Mouse (Mus musculus) stomach, embryonic 15.5 days (tissue): ENCODE results near the gene Dnttip2. TPM values are rescaled to one million over a fixed set of nuclear protein-coding genes. Genes with fewer than 3 reads are reported as not detected.

Source experiments
- ATAC-seq: fragments of 200-750 bp; cut with Nextera tagmentation; 2 replicates; pipeline ENCODE4 v1.8.0; 2017; ENCODE audit warnings: low read depth, moderate number of reproducible peaks, moderate TSS enrichment; ENCODE audit not compliant: insufficient read depth, low FRiP score
- H3K27ac ChIP-seq: fragments of 300-500 bp; sonication (generic); 2 replicates; pipeline ENCODE4 v1.5.1; 2015; ENCODE audit warnings: mild to moderate bottlenecking, inconsistent platforms
- H3K27me3 ChIP-seq: fragments of 300-500 bp; sonication (generic); replicated peaks from 2 replicates; pipeline ENCODE4 v1.6.1; 2015; ENCODE audit warnings: inconsistent platforms
- H3K36me3 ChIP-seq: fragments of 300-500 bp; sonication (generic); 2 replicates; pipeline ENCODE4 v1.6.1; 2015; ENCODE audit warnings: inconsistent platforms
- H3K4me1 ChIP-seq: fragments of 300-500 bp; sonication (generic); 2 replicates; pipeline ENCODE4 v1.6.1; 2015; ENCODE audit warnings: inconsistent platforms
- H3K4me2 ChIP-seq: fragments of 300-500 bp; sonication (generic); 2 replicates; pipeline ENCODE4 v1.6.1; 2015; ENCODE audit warnings: mild to moderate bottlenecking, inconsistent platforms
- H3K4me3 ChIP-seq: fragments of 300-500 bp; sonication (generic); replicated peaks from 2 replicates; pipeline ENCODE4 v1.5.1; 2015; ENCODE audit warnings: inconsistent platforms
- H3K9ac ChIP-seq: fragments of 300-500 bp; sonication (generic); 2 replicates; pipeline ENCODE4 v1.6.1; 2015; ENCODE audit warnings: inconsistent platforms
- H3K9me3 ChIP-seq: fragments of 300-500 bp; sonication (generic); 2 replicates; pipeline ENCODE4 v1.6.1; 2016; ENCODE audit warnings: inconsistent platforms
- WGBS: fragments of 180-500 bp; shearing (Covaris S2); methylation state at CpG from one replicate; pipeline ENCODE4 v1.1.7; 2015; 5-methylcytosine and 5-hydroxymethylcytosine counted together
- polyA plus RNA-seq: library from polyadenylated mRNA; unstranded; fragments of >200 nt; fragmentation: Nextera tagmentation; extraction: Ambion mirVana; gene quantifications from 2 replicates; pipeline ENCODE4 v1.2.1, GENCODE M21; 2015

Gene Dnttip2
- polyA plus RNA-seq, 1 experiment from 2014 or later: 63.5 TPM

- 64% methylated on average over 10 of the region's 10 CpGs for WGBS
- H3K9me3 ChIP-seq: no peaks in the 10 kb centered on the region
- H3K27ac ChIP-seq: peak overlapping the region; percentile 44
- H3K36me3 ChIP-seq: no peaks in the 10 kb centered on the region
- ATAC-seq: peak; percentile 54; the same call in 1 of the 2 replicates
- H3K4me2 ChIP-seq: no peak overlapping the region
- 0 out of 2 replicates have a peak, but pooled peaks cover 6% of the 10 kb centered on the region for H3K4me1 ChIP-seq
- H3K27me3 ChIP-seq: no peaks in the 10 kb centered on the region
- no peak overlapping the region for H3K4me3 ChIP-seq
- no peak overlapping the region for H3K9ac ChIP-seq
These were observed 38.9 kb downstream of the Dnttip2 start for GRCm38 (mm10) chr3:122312936-122313629.

GRCm38 (mm10) chr3:122313936-122314335 lies 39.7 kb downstream of the Dnttip2 start:
- H3K9me3 ChIP-seq: no peaks in the 10 kb centered on the region
- peak overlapping the region; percentile 16; the same call in 1 of the 2 replicates for H3K27ac ChIP-seq
- 49% methylated on average over 7 of the region's 7 CpGs for WGBS
- H3K36me3 ChIP-seq: no peaks in the 10 kb centered on the region
- H3K4me2 ChIP-seq: no peak overlapping the region
- ATAC-seq: peak; percentile 31; the same call in 1 of the 2 replicates
- no peak overlapping the region for H3K4me3 ChIP-seq
- 0 out of 2 replicates have a peak, but pooled peaks cover 6% of the 10 kb centered on the region for H3K4me1 ChIP-seq
- no peaks in the 10 kb centered on the region for H3K27me3 ChIP-seq
- H3K9ac ChIP-seq: no peak overlapping the region

GRCm38 (mm10) chr3:122316621-122317020 lies 42.4 kb downstream of the Dnttip2 start:
- no peaks in the 10 kb centered on the region for H3K27me3 ChIP-seq
- ATAC-seq: peak; percentile 50; the same call in 1 of the 2 replicates
- H3K4me2 ChIP-seq: peak overlapping the region; percentile 11
- H3K9me3 ChIP-seq: no peaks in the 10 kb centered on the region
- no peak overlapping the region for H3K9ac ChIP-seq
- H3K27ac ChIP-seq: no peak overlapping the region
- no peak overlapping the region for H3K4me3 ChIP-seq
- 0 out of 2 replicates have a peak, but pooled peaks cover 6% of the 10 kb centered on the region for H3K4me1 ChIP-seq
- WGBS: 21% methylated on average over 11 of the region's 11 CpGs
- no peaks in the 10 kb centered on the region for H3K36me3 ChIP-seq

- no peak overlapping the region; the same call in 1 of the 2 replicates for H3K4me2 ChIP-seq
- H3K27me3 ChIP-seq: no peaks in the 10 kb centered on the region
- H3K4me1 ChIP-seq: 0 out of 2 replicates have a peak, but pooled peaks cover 8% of the 10 kb centered on the region
- H3K9ac ChIP-seq: no peak overlapping the region
- H3K36me3 ChIP-seq: no peaks in the 10 kb centered on the region
- no peak overlapping the region for H3K27ac ChIP-seq
- no peak overlapping the region for H3K4me3 ChIP-seq
- ATAC-seq: no peak
- H3K9me3 ChIP-seq: no peaks in the 10 kb centered on the region
- 88% methylated on average over 6 of the region's 6 CpGs for WGBS
These were observed 43.2 kb downstream of the Dnttip2 start for GRCm38 (mm10) chr3:122317339-122317738.

- no peaks in the 10 kb centered on the region for H3K36me3 ChIP-seq
- H3K9ac ChIP-seq: no peak overlapping the region
- H3K27me3 ChIP-seq: no peaks in the 10 kb centered on the region
- no peaks in the 10 kb centered on the region for H3K9me3 ChIP-seq
- no peak overlapping the region for H3K4me3 ChIP-seq
- 0 out of 2 replicates have a peak overlapping the region, but pooled peaks have one; percentile 3 for H3K4me2 ChIP-seq
- H3K4me1 ChIP-seq: 0 out of 2 replicates have a peak, but pooled peaks cover 6% of the 10 kb centered on the region
- H3K27ac ChIP-seq: no peak overlapping the region
- no peak for ATAC-seq
- 57% methylated on average over 9 of the region's 9 CpGs for WGBS
These were observed 48.0 kb downstream of the Dnttip2 start for GRCm38 (mm10) chr3:122322226-122322625.

GRCm38 (mm10) chr3:122323841-122324240 lies 49.7 kb downstream of the Dnttip2 start:
- H3K9me3 ChIP-seq: no peaks in the 10 kb centered on the region
- no peak for ATAC-seq
- H3K4me1 ChIP-seq: 0 out of 2 replicates have a peak, but pooled peaks cover 6% of the 10 kb centered on the region
- WGBS: 77% methylated on average over 6 of the region's 6 CpGs
- H3K36me3 ChIP-seq: no peaks in the 10 kb centered on the region
- H3K4me3 ChIP-seq: no peak overlapping the region
- no peaks in the 10 kb centered on the region for H3K27me3 ChIP-seq
- H3K9ac ChIP-seq: no peak overlapping the region
- no peak overlapping the region for H3K27ac ChIP-seq
- no peak overlapping the region for H3K4me2 ChIP-seq

- no peak overlapping the region for H3K27ac ChIP-seq
- no peaks in the 10 kb centered on the region for H3K9me3 ChIP-seq
- H3K4me1 ChIP-seq: 0 out of 2 replicates have a peak, but pooled peaks cover 6% of the 10 kb centered on the region
- 73% methylated on average over 3 of the region's 3 CpGs for WGBS
- H3K9ac ChIP-seq: no peak overlapping the region
- no peaks in the 10 kb centered on the region for H3K27me3 ChIP-seq
- peak; percentile 63 for ATAC-seq
- H3K4me3 ChIP-seq: no peak overlapping the region
- no peak overlapping the region for H3K4me2 ChIP-seq
- H3K36me3 ChIP-seq: no peaks in the 10 kb centered on the region
These were observed 50.3 kb downstream of the Dnttip2 start for GRCm38 (mm10) chr3:122324528-122324927.

- no peak overlapping the region for H3K4me2 ChIP-seq
- WGBS: 55% methylated on average over 12 of the region's 12 CpGs
- no peak for ATAC-seq
- H3K4me3 ChIP-seq: no peak overlapping the region
- H3K9me3 ChIP-seq: no peaks in the 10 kb centered on the region
- H3K36me3 ChIP-seq: no peaks in the 10 kb centered on the region
- no peaks in the 10 kb centered on the region for H3K27me3 ChIP-seq
- H3K27ac ChIP-seq: no peak overlapping the region
- no peak overlapping the region for H3K9ac ChIP-seq
- H3K4me1 ChIP-seq: no peaks in the 10 kb centered on the region; the same call in 1 of the 2 replicates
These were observed 56.3 kb downstream of the Dnttip2 start for GRCm38 (mm10) chr3:122330484-122330883.

GRCm38 (mm10) chr3:122333493-122333892 lies 59.3 kb downstream of the Dnttip2 start:
- Histone ChIP-seq H3K9me3 (no peaks in the 10 kb centered on the region), H3K4me1 (no peaks in the 10 kb centered on the region; the same call in 1 of the 2 replicates), H3K4me2 (no peak overlapping the region), H3K27ac (no peak overlapping the region), H3K4me3 (no peak overlapping the region), H3K9ac (no peak overlapping the region), H3K27me3 (no peaks in the 10 kb centered on the region), H3K36me3 (no peaks in the 10 kb centered on the region)
- no peak for ATAC-seq
- WGBS: 49% methylated on average over 4 of the region's 4 CpGs

GRCm38 (mm10) chr3:122333902-122334301 lies 59.7 kb downstream of the Dnttip2 start:
- Histone ChIP-seq H3K9me3 (no peaks in the 10 kb centered on the region), H3K4me1 (no peaks in the 10 kb centered on the region; the same call in 1 of the 2 replicates), H3K9ac (no peak overlapping the region), H3K36me3 (no peaks in the 10 kb centered on the region), H3K4me3 (no peak overlapping the region), H3K4me2 (no peak overlapping the region), H3K27me3 (no peaks in the 10 kb centered on the region), H3K27ac (no peak overlapping the region)
- no peak for ATAC-seq
- WGBS: 53% methylated on average over 7 of the region's 7 CpGs

- Histone ChIP-seq H3K9me3 (no peaks in the 10 kb centered on the region), H3K27ac (no peak overlapping the region), H3K4me1 (no peaks in the 10 kb centered on the region; the same call in 1 of the 2 replicates), H3K4me3 (no peak overlapping the region), H3K27me3 (no peaks in the 10 kb centered on the region), H3K9ac (no peak overlapping the region), H3K4me2 (no peak overlapping the region), H3K36me3 (no peaks in the 10 kb centered on the region)
- no peak for ATAC-seq
- 32% methylated on average over 7 of the region's 7 CpGs for WGBS
These were observed 60.2 kb downstream of the Dnttip2 start for GRCm38 (mm10) chr3:122334375-122334774.
